Mouse (Mus musculus): Measurements from ENCODE around the gene Pon3.

Gene Pon3

DNA sequence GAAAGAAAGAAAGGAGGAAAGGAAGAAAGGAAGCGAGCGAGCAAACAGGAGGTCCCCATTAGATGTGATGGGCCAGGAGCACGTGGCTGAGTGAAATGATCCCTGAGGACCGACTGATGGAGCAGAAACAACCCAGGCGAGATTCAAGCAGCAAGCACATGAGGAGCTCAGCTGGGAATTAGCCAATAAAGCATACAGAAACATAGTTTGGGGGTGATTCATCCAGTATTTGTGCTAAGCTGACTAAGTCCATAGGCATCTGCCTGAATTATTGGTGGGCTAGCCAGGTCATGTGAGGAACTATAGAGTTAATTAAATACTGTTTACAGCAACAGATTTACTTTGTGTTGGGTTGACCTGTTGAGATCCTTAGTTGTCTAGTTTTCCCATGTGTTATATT is 75.4 kb downstream of the Pon3 start:
- DNase-seq (ENCODE audit: low read depth, low spot score): no peak

DNA sequence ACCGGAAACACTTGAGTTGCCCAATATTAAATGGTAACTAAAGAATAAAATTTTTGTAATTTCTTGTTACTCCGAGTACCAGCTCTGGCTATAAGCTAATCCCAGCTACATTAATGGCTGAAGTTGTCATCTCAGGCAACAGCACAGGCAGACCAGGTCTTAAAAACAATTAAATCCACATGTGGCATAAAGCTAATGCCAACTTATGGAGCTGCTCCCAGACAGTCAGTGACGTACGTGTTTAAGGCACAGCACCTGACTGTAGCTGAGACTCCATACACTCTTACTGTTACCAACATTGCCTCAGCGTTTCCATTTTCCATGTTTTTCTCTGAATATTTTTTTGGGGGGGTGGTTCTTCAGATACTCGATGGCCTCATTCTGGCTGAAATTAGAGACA is 76.9 kb downstream of the Pon3 start:
- peak; percentile 57 for DNase-seq (ENCODE audit: low read depth, low spot score)

DNA sequence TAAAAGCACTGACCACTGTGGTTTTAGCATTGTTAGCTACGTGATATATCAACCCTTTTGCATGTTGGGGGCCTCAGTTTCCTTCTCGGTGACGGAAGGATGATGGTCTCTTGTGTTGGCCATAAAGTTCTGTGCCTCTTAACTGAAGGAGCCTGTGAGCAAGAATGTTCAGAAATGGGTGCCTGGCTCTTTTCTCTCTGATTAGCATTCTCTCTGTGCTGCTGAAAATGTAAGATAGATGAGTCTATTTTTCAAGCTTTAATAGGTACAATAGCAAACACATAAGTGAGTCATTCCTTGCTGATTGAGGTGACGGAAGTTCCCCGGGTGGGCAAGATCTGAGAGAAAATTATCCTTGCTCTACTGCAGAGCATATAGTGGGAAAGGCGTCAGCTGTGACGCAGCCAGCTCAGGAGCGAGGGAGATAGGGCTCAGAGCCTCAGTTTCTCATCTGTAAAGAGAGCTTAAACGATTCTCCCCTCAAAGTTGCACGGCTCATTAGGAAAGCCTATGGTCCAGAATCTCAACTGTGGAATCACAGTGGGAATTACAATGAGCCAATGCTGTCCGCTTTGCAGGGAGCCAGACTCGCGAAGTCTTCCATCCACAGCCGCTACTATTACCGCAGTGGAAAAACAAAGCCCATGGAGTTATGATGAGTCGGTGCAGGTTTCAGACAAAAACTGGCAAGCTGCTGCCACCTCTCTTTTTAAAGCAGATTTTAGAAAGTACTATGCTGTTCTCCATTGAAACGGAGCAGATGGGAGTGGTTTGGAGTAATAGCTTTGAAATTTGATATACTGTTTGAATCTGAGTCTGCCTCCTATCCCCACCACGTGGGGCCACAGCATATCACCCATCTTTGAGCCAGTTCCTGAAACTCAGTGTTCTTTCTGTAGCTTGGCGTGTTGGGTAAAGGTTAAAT is 77.9 kb downstream of the Pon3 start:
- peak; percentile 41 for DNase-seq (ENCODE audit: low read depth, low spot score)

DNA sequence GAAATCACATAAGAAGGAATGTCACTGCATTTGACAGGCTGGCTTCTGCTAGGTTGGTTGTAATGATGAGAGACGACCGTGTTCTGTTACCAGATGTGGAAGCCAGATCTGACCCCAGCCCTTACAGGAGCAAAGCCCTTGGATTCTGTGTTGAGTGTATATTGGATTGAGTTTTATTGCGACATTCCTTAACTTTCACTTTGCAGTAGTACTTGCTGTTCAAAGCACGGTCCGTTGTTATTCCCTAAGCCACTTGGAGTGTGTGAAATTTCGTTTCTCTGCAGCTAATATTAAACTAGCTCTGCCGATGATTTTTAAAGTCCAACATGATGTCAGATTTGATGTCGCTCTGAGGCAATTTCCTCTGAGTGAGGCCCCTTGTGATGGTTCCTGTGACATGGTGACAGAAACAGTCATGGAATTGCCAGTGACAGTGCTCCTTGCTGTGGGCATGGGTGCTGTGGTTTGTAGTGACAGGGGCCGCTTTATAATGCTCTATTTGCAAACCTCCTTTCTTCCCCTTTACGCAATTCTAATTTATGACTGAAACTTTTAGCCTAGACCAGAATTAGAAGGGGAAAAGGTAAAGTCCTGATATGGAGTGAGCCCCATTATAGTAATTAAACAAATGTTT is 81.8 kb downstream of the Pon3 start:
- no peak for DNase-seq (ENCODE audit: low read depth, low spot score)

DNA sequence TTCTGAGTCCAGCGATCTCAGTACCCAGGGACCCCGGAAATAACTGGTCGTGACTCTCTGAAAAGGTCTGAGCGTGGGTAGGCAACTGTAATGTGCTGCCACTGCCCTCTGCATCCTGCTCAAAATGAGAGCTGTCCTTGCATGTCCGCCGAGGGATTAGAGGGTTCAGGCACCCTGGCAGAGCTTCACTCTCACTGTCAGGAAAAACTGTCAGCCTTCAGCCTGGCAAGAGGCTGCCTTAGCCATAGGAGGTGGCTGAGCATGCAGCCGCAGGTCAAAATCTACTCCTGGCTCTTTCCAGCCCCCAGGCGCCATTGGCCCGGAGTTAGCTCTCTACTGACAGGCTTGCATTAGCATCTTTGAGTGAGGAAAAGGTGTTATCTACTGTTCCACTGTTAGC is 83.5 kb downstream of the Pon3 start:
- DNase-seq (ENCODE audit: low read depth, low spot score): no peak

DNA sequence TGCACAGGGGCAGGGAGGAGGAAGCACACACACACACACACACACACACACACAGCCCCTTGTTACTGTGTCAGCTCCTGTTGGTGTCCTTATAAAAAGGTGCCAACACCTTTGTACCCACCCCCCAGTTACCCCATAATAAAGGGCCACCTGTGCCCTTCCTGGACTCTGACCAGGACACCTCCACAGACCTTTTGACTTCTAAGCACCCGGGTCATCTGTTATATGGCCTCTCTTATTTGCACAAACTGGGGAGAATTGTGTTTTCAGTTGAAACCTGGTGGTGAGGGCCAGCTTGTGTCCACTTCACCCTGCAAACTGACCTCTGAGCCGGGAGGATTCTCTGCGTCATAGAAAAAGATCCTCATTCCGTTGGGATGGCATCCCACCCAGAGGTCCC is 84.7 kb downstream of the Pon3 start:
- DNase-seq (ENCODE audit: low read depth, low spot score): no peak

Data from forelimb bud, embryonic 11.5 days (tissue).